Mouse (Mus musculus) lung, postnatal 0 days (tissue): ENCODE data around the gene Mycl.

Source experiments
- CTCF ChIP-seq: IDR thresholded peaks from 2 replicates; pipeline ENCODE4 v1.5.1; 2016; ENCODE audit warnings: antibody characterized with exemption, mild to moderate bottlenecking
- EP300 ChIP-seq: IDR thresholded peaks from 2 replicates; pipeline ENCODE4 v1.6.1; 2016; ENCODE audit warnings: antibody characterized with exemption, mild to moderate bottlenecking, control low read depth

- no peak for TF ChIP-seq CTCF
- no peak for TF ChIP-seq EP300
These were observed 12.9 kb upstream of the Mycl start for GRCm38 (mm10) chr4:122982537-122982936.
